Mouse (Mus musculus): ENCODE measurements around the gene Akr1c19. TPM values are rescaled to one million over a fixed set of nuclear protein-coding genes. Genes with fewer than 3 reads are reported as not detected.

Akr1c19 gene
- polyA plus RNA-seq, 1 experiment from 2014 or later = 33.4 TPM

- Histone ChIP-seq H3K27me3 (no peaks in the 10 kb centered on the region), H3K27ac (no peak within 1 kb of the TSS), H3K9me3 (replicated peaks) (no peaks in the 10 kb centered on the region), H3K4me3 (replicated peaks) (no peak within 1 kb of the TSS), H3K4me2 (no peak within 1 kb of the TSS), H3K36me3 (no peaks in the 10 kb centered on the region), H3K9ac (no peak within 1 kb of the TSS), H3K4me1 (0 out of 2 replicates have a peak, but pooled peaks cover 6% of the 10 kb centered on the region)
- WGBS = 41% methylated on average over 4 of the region's 4 CpGs
- ATAC-seq (replicated peaks; ENCODE audit: low FRiP score) = peak; percentile 74
Measured at GRCm38 (mm10) chr13:4279284-4279683, 50.8 kb downstream of the Akr1c19 start, which contains the start of gene Akr1c12. Akr1c12 (minus strand) TSS chr13:4279433.

GRCm38 (mm10) chr13:4281471-4282412, 53.2 kb downstream of the Akr1c19 start:
- Histone ChIP-seq H3K4me2 (no peak overlapping the region), H3K36me3 (no peaks in the 10 kb centered on the region), H3K9me3 (replicated peaks) (no peaks in the 10 kb centered on the region), H3K9ac (no peak overlapping the region), H3K4me1 (0 out of 2 replicates have a peak, but pooled peaks cover 6% of the 10 kb centered on the region), H3K4me3 (replicated peaks) (no peak overlapping the region), H3K27ac (no peak overlapping the region), H3K27me3 (no peaks in the 10 kb centered on the region)
- WGBS = 38% methylated on average over 7 of the region's 7 CpGs
- ATAC-seq (replicated peaks; ENCODE audit: low FRiP score) = peak; percentile 76

GRCm38 (mm10) chr13:4296991-4297390, 68.5 kb downstream of the Akr1c19 start:
- Histone ChIP-seq H3K27me3 (no peaks in the 10 kb centered on the region), H3K9me3 (replicated peaks) (no peaks in the 10 kb centered on the region), H3K4me3 (replicated peaks) (no peak overlapping the region), H3K9ac (no peak overlapping the region), H3K4me1 (no peaks in the 10 kb centered on the region), H3K4me2 (no peak overlapping the region), H3K36me3 (no peaks in the 10 kb centered on the region), H3K27ac (no peak overlapping the region)
- no peak for ATAC-seq (replicated peaks; ENCODE audit: low FRiP score)
- WGBS = 92% methylated on average over 4 of the region's 4 CpGs

Other genes starting within 250 kb of the Akr1c19 start
- gene Akr1c14, start 179.7 kb upstream of the Akr1c19 start, polyA plus RNA-seq (2015; fragmentation: Nextera tagmentation; extraction: Ambion mirVana) = 1.4 and 2.8 TPM in 2 replicates
- gene Akr1c18, start 78.0 kb upstream of the Akr1c19 start, polyA plus RNA-seq (2015; fragmentation: Nextera tagmentation; extraction: Ambion mirVana) = 1.7 and 2.9 TPM in 2 replicates
- gene Akr1c13, start 37.5 kb upstream of the Akr1c19 start, polyA plus RNA-seq (2015; fragmentation: Nextera tagmentation; extraction: Ambion mirVana) = 5.9 and 6.5 TPM in 2 replicates
- 2.1 and 2.3 TPM in 2 replicates for gene Akr1c12, start 50.7 kb downstream of the Akr1c19 start, polyA plus RNA-seq (2015; fragmentation: Nextera tagmentation; extraction: Ambion mirVana)
- 0.48 TPM in 1 of 2 replicates, not detected in the other for gene Akr1c6, start 205.6 kb downstream of the Akr1c19 start, polyA plus RNA-seq (2015; fragmentation: Nextera tagmentation; extraction: Ambion mirVana)

Measured in kidney, embryonic 15.5 days (tissue).